Mouse (Mus musculus) limb, embryonic 13.5 days (tissue): Measurements from ENCODE around the gene Dok5. TPM values are rescaled to one million over a fixed set of nuclear protein-coding genes. Genes with fewer than 3 reads are reported as not detected.

Source experiments
- ATAC-seq: fragments of 200-750 bp; cut with Nextera tagmentation; 2 replicates; pipeline ENCODE4 v1.8.0; 2017; ENCODE audit warnings: low read depth, moderate number of reproducible peaks, moderate TSS enrichment; ENCODE audit not compliant: low FRiP score
- H3K27ac ChIP-seq: fragments of 300-500 bp; sonication (generic); 2 replicates; pipeline ENCODE4 v1.5.1; 2015; ENCODE audit warnings: inconsistent platforms, mild to moderate bottlenecking, moderate library complexity
- H3K27me3 ChIP-seq: fragments of 300-500 bp; sonication (generic); 2 replicates; pipeline ENCODE4 v1.6.1; 2015; ENCODE audit warnings: mild to moderate bottlenecking, inconsistent platforms
- H3K36me3 ChIP-seq: fragments of 300-500 bp; sonication (generic); 2 replicates; pipeline ENCODE4 v1.6.1; 2015; ENCODE audit warnings: inconsistent platforms, mild to moderate bottlenecking, moderate library complexity
- H3K4me1 ChIP-seq: fragments of 300-500 bp; sonication (generic); 2 replicates; pipeline ENCODE4 v1.6.1; 2015; ENCODE audit warnings: inconsistent platforms
- H3K4me2 ChIP-seq: fragments of 300-500 bp; sonication (generic); replicated peaks from 2 replicates; pipeline ENCODE4 v1.6.1; 2015; ENCODE audit warnings: inconsistent platforms, mild to moderate bottlenecking, moderate library complexity
- H3K4me3 ChIP-seq: fragments of 300-500 bp; sonication (generic); 2 replicates; pipeline ENCODE4 v1.5.1; 2015; ENCODE audit warnings: moderate library complexity, mild to moderate bottlenecking, inconsistent platforms
- H3K9ac ChIP-seq: fragments of 300-500 bp; sonication (generic); 2 replicates; pipeline ENCODE4 v1.6.1; 2015; ENCODE audit warnings: mild to moderate bottlenecking, inconsistent platforms
- H3K9me3 ChIP-seq: fragments of 300-500 bp; sonication (generic); 2 replicates; pipeline ENCODE4 v1.6.1; 2016; ENCODE audit warnings: inconsistent platforms
- WGBS: fragments of 180-500 bp; shearing (Covaris S2); methylation state at CpG from one replicate; pipeline ENCODE4 v1.1.7; 2015; 5-methylcytosine and 5-hydroxymethylcytosine counted together
- polyA plus RNA-seq: library from polyadenylated mRNA; unstranded; fragments of >200 nt; fragmentation: Nextera tagmentation; extraction: Ambion mirVana; gene quantifications from 2 replicates; pipeline ENCODE4 v1.2.1, GENCODE M21; 2015

The Dok5 gene
- polyA plus RNA-seq, 1 experiment from 2014 or later = 11.0 TPM

- Histone ChIP-seq H3K9me3 (no peaks in the 10 kb centered on the region), H3K36me3 (no peaks in the 10 kb centered on the region), H3K9ac (no peak overlapping the region), H3K4me1 (peaks cover 3% of the 10 kb centered on the region), H3K27me3 (no peaks in the 10 kb centered on the region), H3K4me2 (no peak overlapping the region), H3K27ac (no peak overlapping the region), H3K4me3 (no peak overlapping the region)
- ATAC-seq = peak; percentile 40; the same call in 1 of the 2 replicates
- WGBS = 62% methylated on average over 8 of the region's 8 CpGs
These were observed 8.2 kb downstream of the Dok5 start for GRCm38 (mm10) chr2:170739713-170740365.

- peaks cover 3% of the 10 kb centered on the region for H3K4me1 ChIP-seq
- 74% methylated on average over 2 of the region's 2 CpGs for WGBS
These were observed 11.9 kb downstream of the Dok5 start for GRCm38 (mm10) chr2:170743521-170743920.

GRCm38 (mm10) chr2:170748901-170749300 lies 17.3 kb downstream of the Dok5 start:
- Histone ChIP-seq H3K27ac (no peak overlapping the region), H3K9ac (no peak overlapping the region), H3K36me3 (no peaks in the 10 kb centered on the region), H3K4me1 (no peaks in the 10 kb centered on the region), H3K27me3 (peaks cover 18% of the 10 kb centered on the region; the same call in 1 of the 2 replicates), H3K4me2 (no peak overlapping the region), H3K4me3 (no peak overlapping the region), H3K9me3 (peaks cover 4% of the 10 kb centered on the region; the same call in 1 of the 2 replicates)
- 79% methylated on average over 3 of the region's 3 CpGs for WGBS
- no peak for ATAC-seq

More at GRCm38 (mm10) chr2:170743521-170743920, 11.9 kb downstream of the Dok5 start:
- Histone ChIP-seq H3K9me3 (peaks cover 4% of the 10 kb centered on the region; the same call in 1 of the 2 replicates), H3K9ac (no peak overlapping the region), H3K4me3 (no peak overlapping the region), H3K4me2 (no peak overlapping the region), H3K36me3 (no peaks in the 10 kb centered on the region), H3K27me3 (no peaks in the 10 kb centered on the region), H3K27ac (no peak overlapping the region)
- ATAC-seq = no peak

GRCm38 (mm10) chr2:170752191-170752850 lies 20.7 kb downstream of the Dok5 start:
- H3K9me3 ChIP-seq = no peaks in the 10 kb centered on the region
- H3K9ac ChIP-seq = no peak overlapping the region
- ATAC-seq = no peak
- no peaks in the 10 kb centered on the region for H3K36me3 ChIP-seq
- no peak overlapping the region for H3K4me3 ChIP-seq
- H3K27me3 ChIP-seq = peaks cover 27% of the 10 kb centered on the region
- no peak overlapping the region for H3K4me2 ChIP-seq
- WGBS = 69% methylated on average over 10 of the region's 10 CpGs
- no peak overlapping the region for H3K27ac ChIP-seq
- H3K4me1 ChIP-seq = peaks cover 22% of the 10 kb centered on the region

GRCm38 (mm10) chr2:170755817-170756216 lies 24.2 kb downstream of the Dok5 start:
- H3K4me2 ChIP-seq = no peak overlapping the region
- ATAC-seq = peak; percentile 29; the same call in 1 of the 2 replicates
- H3K4me3 ChIP-seq = no peak overlapping the region
- WGBS = 52% methylated on average over 2 of the region's 2 CpGs
- no peak overlapping the region for H3K27ac ChIP-seq
- H3K9ac ChIP-seq = no peak overlapping the region
- peaks cover 27% of the 10 kb centered on the region for H3K27me3 ChIP-seq
- no peaks in the 10 kb centered on the region for H3K9me3 ChIP-seq
- no peaks in the 10 kb centered on the region for H3K36me3 ChIP-seq
- peaks cover 32% of the 10 kb centered on the region for H3K4me1 ChIP-seq

- H3K4me2 ChIP-seq = no peak overlapping the region
- WGBS = 81% methylated on average over 7 of the region's 7 CpGs
- H3K9me3 ChIP-seq = no peaks in the 10 kb centered on the region
- H3K27me3 ChIP-seq = peaks cover 22% of the 10 kb centered on the region
- peaks cover 32% of the 10 kb centered on the region for H3K4me1 ChIP-seq
- no peak overlapping the region for H3K4me3 ChIP-seq
- no peak overlapping the region for H3K27ac ChIP-seq
- no peak overlapping the region for H3K9ac ChIP-seq
- no peaks in the 10 kb centered on the region for H3K36me3 ChIP-seq
- no peak for ATAC-seq
These were observed 25.1 kb downstream of the Dok5 start for GRCm38 (mm10) chr2:170756667-170757066.

- no peak overlapping the region for H3K4me2 ChIP-seq
These were observed 25.7 kb downstream of the Dok5 start for GRCm38 (mm10) chr2:170757228-170757875.

GRCm38 (mm10) chr2:170758201-170758600 lies 26.6 kb downstream of the Dok5 start:
- Histone ChIP-seq H3K4me1 (peaks cover 32% of the 10 kb centered on the region), H3K36me3 (no peaks in the 10 kb centered on the region), H3K4me3 (no peak overlapping the region), H3K27me3 (peaks cover 10% of the 10 kb centered on the region), H3K9ac (no peak overlapping the region), H3K9me3 (no peaks in the 10 kb centered on the region), H3K4me2 (no peak overlapping the region), H3K27ac (no peak overlapping the region)
- ATAC-seq = peak; percentile 71; the same call in 1 of the 2 replicates
- WGBS = 71% methylated on average over 5 of the region's 5 CpGs

More at GRCm38 (mm10) chr2:170757228-170757875, 25.7 kb downstream of the Dok5 start:
- Histone ChIP-seq H3K9me3 (no peaks in the 10 kb centered on the region), H3K4me3 (no peak overlapping the region), H3K27me3 (peaks cover 15% of the 10 kb centered on the region), H3K9ac (no peak overlapping the region), H3K4me1 (peaks cover 32% of the 10 kb centered on the region), H3K27ac (no peak overlapping the region; the same call in 1 of the 2 replicates), H3K36me3 (no peaks in the 10 kb centered on the region)
- no peak for ATAC-seq
- WGBS = 66% methylated on average over 14 of the region's 14 CpGs

GRCm38 (mm10) chr2:170764704-170765103 lies 33.1 kb downstream of the Dok5 start:
- no peaks in the 10 kb centered on the region for H3K36me3 ChIP-seq
- H3K27ac ChIP-seq = no peak overlapping the region
- no peak for ATAC-seq
- no peaks in the 10 kb centered on the region for H3K9me3 ChIP-seq
- no peak overlapping the region for H3K4me2 ChIP-seq
- H3K9ac ChIP-seq = no peak overlapping the region
- H3K4me3 ChIP-seq = no peak overlapping the region
- H3K4me1 ChIP-seq = peaks cover 6% of the 10 kb centered on the region; the same call in 1 of the 2 replicates
- WGBS = 54% methylated on average over 3 of the region's 3 CpGs
- H3K27me3 ChIP-seq = no peaks in the 10 kb centered on the region

GRCm38 (mm10) chr2:170767243-170767642 lies 35.6 kb downstream of the Dok5 start:
- no peak overlapping the region for H3K27ac ChIP-seq
- H3K27me3 ChIP-seq = 0 out of 2 replicates have a peak, but pooled peaks cover 14% of the 10 kb centered on the region
- no peak overlapping the region for H3K4me3 ChIP-seq
- no peak overlapping the region for H3K4me2 ChIP-seq
- H3K4me1 ChIP-seq = peaks cover 17% of the 10 kb centered on the region
- no peak overlapping the region for H3K9ac ChIP-seq
- WGBS = 72% methylated on average over 8 of the region's 8 CpGs
- H3K36me3 ChIP-seq = no peaks in the 10 kb centered on the region
- ATAC-seq = no peak
- no peaks in the 10 kb centered on the region for H3K9me3 ChIP-seq

- ATAC-seq = no peak
- WGBS = 79% methylated on average over 6 of the region's 6 CpGs
- H3K36me3 ChIP-seq = no peaks in the 10 kb centered on the region
These were observed 37.1 kb downstream of the Dok5 start for GRCm38 (mm10) chr2:170768699-170769098.

GRCm38 (mm10) chr2:170771555-170771954 lies 39.9 kb downstream of the Dok5 start:
- no peaks in the 10 kb centered on the region for H3K36me3 ChIP-seq
- no peak for ATAC-seq
- H3K4me3 ChIP-seq = no peak overlapping the region
- no peak overlapping the region for H3K4me2 ChIP-seq
- no peaks in the 10 kb centered on the region for H3K9me3 ChIP-seq
- H3K4me1 ChIP-seq = peaks cover 19% of the 10 kb centered on the region
- H3K9ac ChIP-seq = no peak overlapping the region
- no peak overlapping the region for H3K27ac ChIP-seq
- 0 out of 2 replicates have a peak, but pooled peaks cover 18% of the 10 kb centered on the region for H3K27me3 ChIP-seq
- WGBS = 15% methylated on average over 1 of the region's 1 CpGs

More at GRCm38 (mm10) chr2:170768699-170769098, 37.1 kb downstream of the Dok5 start:
- Histone ChIP-seq H3K9ac (no peak overlapping the region), H3K27ac (no peak overlapping the region), H3K4me2 (no peak overlapping the region), H3K4me1 (peaks cover 25% of the 10 kb centered on the region), H3K27me3 (0 out of 2 replicates have a peak, but pooled peaks cover 18% of the 10 kb centered on the region), H3K9me3 (no peaks in the 10 kb centered on the region), H3K4me3 (no peak overlapping the region)
